Mouse (Mus musculus) embryonic facial prominence, embryonic 13.5 days (tissue): ENCODE measurements around the gene Ang. TPM values are rescaled to one million over a fixed set of nuclear protein-coding genes. Genes with fewer than 3 reads are reported as not detected.

Source experiments
- ATAC-seq: fragments of 200-750 bp; cut with Nextera tagmentation; 2 replicates; pipeline ENCODE4 v1.8.0; 2017; ENCODE audit warnings: low read depth; ENCODE audit not compliant: insufficient number of reproducible peaks, insufficient read depth, low FRiP score, low TSS enrichment
- H3K27ac ChIP-seq: fragments of 300-500 bp; sonication (generic); 2 replicates; pipeline ENCODE4 v1.5.1; 2015; ENCODE audit warnings: moderate library complexity, mild to moderate bottlenecking, inconsistent platforms
- H3K27me3 ChIP-seq: fragments of 300-500 bp; sonication (generic); 2 replicates; pipeline ENCODE4 v1.6.1; 2015; ENCODE audit warnings: mild to moderate bottlenecking, inconsistent platforms
- H3K36me3 ChIP-seq: fragments of 300-500 bp; sonication (generic); 2 replicates; pipeline ENCODE4 v1.6.1; 2015; ENCODE audit warnings: mild to moderate bottlenecking, inconsistent platforms
- H3K4me1 ChIP-seq: fragments of 300-500 bp; sonication (generic); 2 replicates; pipeline ENCODE4 v1.6.1; 2015; ENCODE audit warnings: inconsistent platforms
- H3K4me2 ChIP-seq: fragments of 300-500 bp; sonication (generic); 2 replicates; pipeline ENCODE4 v1.6.1; 2015; ENCODE audit warnings: moderate library complexity, mild to moderate bottlenecking, inconsistent platforms
- H3K4me3 ChIP-seq: fragments of 300-500 bp; sonication (generic); 2 replicates; pipeline ENCODE4 v1.5.1; 2015; ENCODE audit warnings: mild to moderate bottlenecking, inconsistent platforms
- H3K9ac ChIP-seq: fragments of 300-500 bp; sonication (generic); 2 replicates; pipeline ENCODE4 v1.6.1; 2015; ENCODE audit warnings: mild to moderate bottlenecking, inconsistent platforms
- H3K9me3 ChIP-seq: fragments of 300-500 bp; sonication (generic); 2 replicates; pipeline ENCODE4 v1.6.1; 2016; ENCODE audit warnings: inconsistent platforms
- WGBS: fragments of 180-500 bp; shearing (Covaris S2); methylation state at CpG from one replicate; pipeline ENCODE4 v1.1.7; 2015; ENCODE audit warnings: mixed read lengths; 5-methylcytosine and 5-hydroxymethylcytosine counted together
- polyA plus RNA-seq: library from polyadenylated mRNA; unstranded; fragments of >200 nt; fragmentation: Nextera tagmentation; extraction: Ambion mirVana; gene quantifications from 2 replicates; pipeline ENCODE4 v1.2.1, GENCODE M21; 2015

The Ang gene
- polyA plus RNA-seq, 1 experiment from 2014 or later: 4.6 TPM

- Histone ChIP-seq H3K4me1 (no peaks in the 10 kb centered on the region), H3K4me3 (no peak overlapping the region), H3K9me3 (no peaks in the 10 kb centered on the region), H3K9ac (no peak overlapping the region), H3K27ac (no peak overlapping the region), H3K36me3 (no peaks in the 10 kb centered on the region), H3K27me3 (no peaks in the 10 kb centered on the region), H3K4me2 (no peak overlapping the region)
- no peak for ATAC-seq
- WGBS: 93% methylated on average over 4 of the region's 4 CpGs
These were observed 41.4 kb downstream of the Ang start for GRCm38 (mm10) chr14:51132372-51132771.

GRCm38 (mm10) chr14:51140342-51140741 is 49.4 kb downstream of the Ang start:
- H3K4me1 ChIP-seq: no peaks in the 10 kb centered on the region
- H3K4me3 ChIP-seq: no peak overlapping the region
- no peaks in the 10 kb centered on the region for H3K36me3 ChIP-seq
- no peak overlapping the region for H3K4me2 ChIP-seq
- 76% methylated on average over 2 of the region's 2 CpGs for WGBS
- no peak overlapping the region for H3K27ac ChIP-seq
- ATAC-seq: no peak
- no peak overlapping the region for H3K9ac ChIP-seq
- no peaks in the 10 kb centered on the region for H3K27me3 ChIP-seq
- H3K9me3 ChIP-seq: no peaks in the 10 kb centered on the region

GRCm38 (mm10) chr14:51142119-51142518 is 51.2 kb downstream of the Ang start:
- no peak overlapping the region for H3K9ac ChIP-seq
- WGBS: 79% methylated on average over 4 of the region's 4 CpGs
- H3K27me3 ChIP-seq: no peaks in the 10 kb centered on the region
- ATAC-seq: no peak
- no peak overlapping the region for H3K4me2 ChIP-seq
- H3K36me3 ChIP-seq: no peaks in the 10 kb centered on the region
- no peak overlapping the region for H3K4me3 ChIP-seq
- H3K27ac ChIP-seq: no peak overlapping the region
- no peaks in the 10 kb centered on the region for H3K9me3 ChIP-seq
- no peaks in the 10 kb centered on the region for H3K4me1 ChIP-seq

- whole genome bisulfite sequencing: 79% methylated on average over 3 of the region's 3 CpGs
- no peaks in the 10 kb centered on the region for H3K9me3 ChIP-seq
- no peaks in the 10 kb centered on the region for H3K27me3 ChIP-seq
- H3K4me2 ChIP-seq: no peak overlapping the region
- H3K36me3 ChIP-seq: no peaks in the 10 kb centered on the region
- H3K4me1 ChIP-seq: no peaks in the 10 kb centered on the region
- H3K27ac ChIP-seq: no peak overlapping the region
- H3K4me3 ChIP-seq: no peak overlapping the region
- no peak overlapping the region for H3K9ac ChIP-seq
- no peak for ATAC-seq
These were observed 51.6 kb downstream of the Ang start for GRCm38 (mm10) chr14:51142568-51142967.

GRCm38 (mm10) chr14:51143287-51143686 is 52.3 kb downstream of the Ang start:
- Histone ChIP-seq H3K36me3 (no peaks in the 10 kb centered on the region), H3K9ac (no peak overlapping the region), H3K27me3 (no peaks in the 10 kb centered on the region), H3K4me3 (no peak overlapping the region), H3K4me2 (no peak overlapping the region), H3K9me3 (no peaks in the 10 kb centered on the region), H3K4me1 (no peaks in the 10 kb centered on the region), H3K27ac (no peak overlapping the region)
- 74% methylated on average over 4 of the region's 4 CpGs for WGBS
- ATAC-seq: no peak

GRCm38 (mm10) chr14:51143937-51144336 is 53.0 kb downstream of the Ang start:
- Histone ChIP-seq H3K4me2 (no peak overlapping the region), H3K4me1 (no peaks in the 10 kb centered on the region), H3K27ac (no peak overlapping the region), H3K36me3 (no peaks in the 10 kb centered on the region), H3K4me3 (no peak overlapping the region), H3K9me3 (no peaks in the 10 kb centered on the region), H3K9ac (no peak overlapping the region), H3K27me3 (no peaks in the 10 kb centered on the region)
- no peak for ATAC-seq
- 75% methylated on average over 2 of the region's 2 CpGs for WGBS

GRCm38 (mm10) chr14:51144451-51144850 is 53.5 kb downstream of the Ang start:
- H3K4me3 ChIP-seq: no peak overlapping the region
- H3K4me1 ChIP-seq: no peaks in the 10 kb centered on the region
- no peaks in the 10 kb centered on the region for H3K27me3 ChIP-seq
- H3K27ac ChIP-seq: no peak overlapping the region
- no peaks in the 10 kb centered on the region for H3K36me3 ChIP-seq
- no peak overlapping the region for H3K4me2 ChIP-seq
- no peak for ATAC-seq
- H3K9ac ChIP-seq: no peak overlapping the region
- no peaks in the 10 kb centered on the region for H3K9me3 ChIP-seq
- 95% methylated on average over 4 of the region's 4 CpGs for WGBS

GRCm38 (mm10) chr14:51145521-51145920 is 54.6 kb downstream of the Ang start:
- no peak overlapping the region for H3K4me2 ChIP-seq
- no peak overlapping the region for H3K9ac ChIP-seq
- no peak overlapping the region for H3K27ac ChIP-seq
- no peak overlapping the region for H3K4me3 ChIP-seq
- no peaks in the 10 kb centered on the region for H3K27me3 ChIP-seq
- H3K4me1 ChIP-seq: no peaks in the 10 kb centered on the region
- no peaks in the 10 kb centered on the region for H3K9me3 ChIP-seq
- 83% methylated on average over 6 of the region's 6 CpGs for WGBS
- no peaks in the 10 kb centered on the region for H3K36me3 ChIP-seq
- ATAC-seq: no peak

GRCm38 (mm10) chr14:51146685-51147084 is 55.7 kb downstream of the Ang start, which contains the start of gene Rnase1:
Gene Rnase1 (minus strand): TSS chr14:51146785.
- H3K27ac ChIP-seq: no peak within 1 kb of the TSS
- H3K36me3 ChIP-seq: no peaks in the 10 kb centered on the region
- no peak within 1 kb of the TSS for H3K4me3 ChIP-seq
- no peaks in the 10 kb centered on the region for H3K4me1 ChIP-seq
- no peak within 1 kb of the TSS for H3K9ac ChIP-seq
- WGBS: 51% methylated on average over 2 of the region's 2 CpGs
- H3K27me3 ChIP-seq: no peaks in the 10 kb centered on the region
- ATAC-seq: no peak
- H3K9me3 ChIP-seq: no peaks in the 10 kb centered on the region
- H3K4me2 ChIP-seq: no peak within 1 kb of the TSS

GRCm38 (mm10) chr14:51148006-51148405 is 57.1 kb downstream of the Ang start:
- H3K27me3 ChIP-seq: no peaks in the 10 kb centered on the region
- H3K4me2 ChIP-seq: no peak overlapping the region
- no peak for ATAC-seq
- H3K4me3 ChIP-seq: no peak overlapping the region
- H3K36me3 ChIP-seq: no peaks in the 10 kb centered on the region
- no peak overlapping the region for H3K9ac ChIP-seq
- 81% methylated on average over 3 of the region's 3 CpGs for WGBS
- H3K9me3 ChIP-seq: no peaks in the 10 kb centered on the region
- H3K27ac ChIP-seq: no peak overlapping the region
- no peaks in the 10 kb centered on the region for H3K4me1 ChIP-seq

- WGBS: 47% methylated on average over 5 of the region's 5 CpGs
- H3K9me3 ChIP-seq: no peaks in the 10 kb centered on the region
- H3K9ac ChIP-seq: no peak overlapping the region
- no peak for ATAC-seq
- H3K36me3 ChIP-seq: no peaks in the 10 kb centered on the region
- no peak overlapping the region for H3K27ac ChIP-seq
- no peak overlapping the region for H3K4me3 ChIP-seq
- H3K4me1 ChIP-seq: no peaks in the 10 kb centered on the region
- no peaks in the 10 kb centered on the region for H3K27me3 ChIP-seq
- H3K4me2 ChIP-seq: no peak overlapping the region
These were observed 58.2 kb downstream of the Ang start for GRCm38 (mm10) chr14:51149164-51149563.

- Histone ChIP-seq H3K4me2 (no peak overlapping the region), H3K27ac (no peak overlapping the region), H3K4me1 (no peaks in the 10 kb centered on the region), H3K4me3 (no peak overlapping the region), H3K27me3 (no peaks in the 10 kb centered on the region), H3K9ac (no peak overlapping the region), H3K9me3 (no peaks in the 10 kb centered on the region), H3K36me3 (no peaks in the 10 kb centered on the region)
- WGBS: 79% methylated on average over 3 of the region's 3 CpGs
- ATAC-seq: no peak
These were observed 59.4 kb downstream of the Ang start for GRCm38 (mm10) chr14:51150206-51150831.
